Mouse (Mus musculus) hindbrain, embryonic 16.5 days (tissue): ENCODE measurements at regions not wholly inside any gene's neighbourhood (a gene's known extent, or its start where the extent isn't known, plus 50 kb on each side); places are given as distances from the start of the nearest gene placed in this dataset.

Experiments used
- ATAC-seq: fragments of 200-750 bp; cut with Nextera tagmentation; 2 replicates; pipeline ENCODE4 v1.8.0; 2017; ENCODE audit warnings: moderate TSS enrichment, moderate library complexity
- H3K27ac ChIP-seq: fragments of 300-500 bp; sonication (generic); 2 replicates; pipeline ENCODE4 v1.5.1; 2014; ENCODE audit warnings: low read depth, mild to moderate bottlenecking, control low read depth, low read length, moderate library complexity
- H3K27me3 ChIP-seq: fragments of 300-500 bp; sonication (generic); replicated peaks from 2 replicates; pipeline ENCODE4 v1.6.1; 2014; ENCODE audit warnings: low read length; ENCODE audit not compliant: control insufficient read depth, insufficient read depth
- H3K36me3 ChIP-seq: fragments of 300-500 bp; sonication (generic); 2 replicates; pipeline ENCODE4 v1.6.1; 2014; ENCODE audit warnings: mild to moderate bottlenecking, low read length, moderate library complexity, mixed read lengths; ENCODE audit not compliant: control insufficient read depth, insufficient read depth
- H3K4me1 ChIP-seq: fragments of 300-500 bp; sonication (generic); 2 replicates; pipeline ENCODE4 v1.6.1; 2014; ENCODE audit warnings: low read depth, low read length; ENCODE audit not compliant: control insufficient read depth, insufficient read depth
- H3K4me2 ChIP-seq: fragments of 300-500 bp; sonication (generic); 2 replicates; pipeline ENCODE4 v1.6.1; 2014; ENCODE audit warnings: mild to moderate bottlenecking, low read length, control low read depth, moderate library complexity
- H3K4me3 ChIP-seq: fragments of 300-500 bp; sonication (generic); 2 replicates; pipeline ENCODE4 v1.5.1; 2014; ENCODE audit warnings: mild to moderate bottlenecking, low read length, control low read depth, moderate library complexity
- H3K9ac ChIP-seq: fragments of 300-500 bp; sonication (generic); 2 replicates; pipeline ENCODE4 v1.6.1; 2014; ENCODE audit warnings: low read depth, mild to moderate bottlenecking, control low read depth, low read length, moderate library complexity
- H3K9me3 ChIP-seq: fragments of 300-500 bp; sonication (generic); 2 replicates; pipeline ENCODE4 v1.6.1; 2014; ENCODE audit warnings: mild to moderate bottlenecking, low read length, moderate library complexity; ENCODE audit not compliant: control insufficient read depth
- WGBS: fragments of 180-500 bp; shearing (Covaris S2); extraction: QIAGEN DNeasy Blood & Tissue Kit; methylation state at CpG from one replicate; pipeline ENCODE4 v1.1.7; 2014; 5-methylcytosine and 5-hydroxymethylcytosine counted together

DNA sequence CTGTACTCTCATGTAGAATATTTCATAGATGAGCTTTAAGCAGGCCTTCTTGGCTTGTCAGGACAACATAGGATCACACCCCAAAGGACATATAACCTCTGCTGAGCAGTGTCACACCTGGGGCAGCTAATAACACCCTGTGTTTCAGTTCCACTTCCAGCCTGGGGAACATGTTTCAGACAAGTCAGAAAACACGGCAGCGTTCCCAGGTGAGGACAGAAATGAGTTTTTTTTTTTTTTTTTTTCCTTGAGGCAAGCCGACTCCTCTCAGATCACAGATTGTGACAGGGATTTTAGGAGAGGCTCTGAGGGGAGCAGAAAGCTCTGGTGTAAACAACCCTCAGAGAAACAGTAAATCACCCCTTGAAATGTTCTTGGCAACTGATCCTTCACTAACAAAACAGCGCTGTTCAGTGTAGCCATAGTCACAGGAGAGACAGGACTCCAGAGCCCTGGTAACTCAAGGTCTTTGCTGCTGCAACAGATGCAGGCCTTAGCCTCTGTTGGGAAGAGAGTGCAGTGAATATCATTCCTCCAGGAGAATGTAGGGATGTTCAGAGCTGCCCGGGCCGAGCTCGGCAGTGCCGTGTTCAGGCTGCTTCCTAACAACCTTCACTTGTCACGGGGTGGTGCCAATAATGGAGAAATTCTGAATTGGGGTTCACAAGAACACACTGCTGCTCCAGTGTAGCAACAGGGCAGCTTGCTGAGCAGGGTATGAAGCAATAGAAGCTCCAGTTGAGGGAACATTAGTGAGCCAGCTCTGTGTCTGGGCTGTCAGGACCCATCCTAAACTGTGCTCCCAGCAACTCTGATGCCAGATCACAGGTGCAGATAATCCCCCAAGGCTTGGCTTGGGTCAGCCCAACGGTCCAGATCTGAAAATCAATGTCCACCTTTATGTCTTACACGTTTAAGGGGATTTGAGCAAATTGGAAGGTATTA, 177.1 kb upstream of the Eif4g2 start:
- 68% methylated on average over 11 of the region's 11 CpGs for WGBS

DNA sequence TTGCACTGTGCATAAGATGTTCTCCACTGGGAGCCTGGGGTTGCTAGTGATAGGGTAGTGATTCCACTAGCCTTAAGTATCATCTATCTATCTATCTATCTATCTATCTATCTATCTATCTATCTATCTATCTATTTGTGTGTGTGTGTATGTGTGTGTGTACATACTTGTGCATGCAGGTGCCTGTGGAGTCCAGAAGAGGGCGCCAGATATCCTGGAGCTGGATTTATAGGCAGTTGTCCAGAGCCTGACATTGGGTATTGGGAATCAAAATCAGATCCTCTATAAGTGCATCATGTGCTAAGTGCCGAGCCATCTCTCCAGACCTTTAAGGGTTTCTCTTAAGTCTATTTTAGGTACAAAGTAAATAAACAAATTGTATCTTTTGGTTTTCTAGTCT, 175.0 kb upstream of the Eif4g2 start:
- H3K4me3 ChIP-seq: no peak overlapping the region
- no peak for ATAC-seq
- no peaks in the 10 kb centered on the region for H3K4me1 ChIP-seq
- no peak overlapping the region for H3K27ac ChIP-seq
- H3K9me3 ChIP-seq: no peaks in the 10 kb centered on the region
- no peak overlapping the region for H3K4me2 ChIP-seq
- no peaks in the 10 kb centered on the region for H3K27me3 ChIP-seq
- WGBS: 79% methylated on average over 2 of the region's 2 CpGs
- no peaks in the 10 kb centered on the region for H3K36me3 ChIP-seq
- no peak overlapping the region for H3K9ac ChIP-seq

More for the DNA sequence above, 177.1 kb upstream of the Eif4g2 start:
- Histone ChIP-seq H3K36me3 (no peaks in the 10 kb centered on the region), H3K4me2 (no peak overlapping the region), H3K27me3 (no peaks in the 10 kb centered on the region), H3K27ac (peak overlapping the region; percentile 21; the same call in 1 of the 2 replicates), H3K4me3 (no peak overlapping the region), H3K9me3 (no peaks in the 10 kb centered on the region), H3K4me1 (no peaks in the 10 kb centered on the region), H3K9ac (no peak overlapping the region)
- peak; percentile 69; the same call in 1 of the 2 replicates for ATAC-seq

DNA sequence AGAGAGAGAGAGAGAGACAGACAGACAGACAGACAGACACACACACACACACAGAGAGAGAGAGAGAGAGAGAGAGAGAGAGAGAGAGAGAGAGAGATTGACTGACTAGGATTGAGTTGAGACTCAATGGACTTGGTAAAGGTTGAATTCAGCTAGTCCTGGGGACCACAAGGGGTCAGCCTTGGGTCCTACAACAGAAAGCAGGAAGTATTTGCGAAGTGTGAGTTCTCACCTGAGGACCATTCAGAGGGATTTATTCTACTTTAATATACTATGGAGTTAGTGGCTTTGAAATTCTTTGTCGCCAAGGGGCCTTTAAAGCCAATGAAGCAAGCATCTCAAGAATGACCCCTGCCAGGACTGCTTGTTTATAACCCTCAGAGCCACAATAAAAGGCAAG, 173.4 kb upstream of the Eif4g2 start:
- Histone ChIP-seq H3K4me2 (no peak overlapping the region), H3K27me3 (no peaks in the 10 kb centered on the region), H3K4me1 (no peaks in the 10 kb centered on the region), H3K36me3 (no peaks in the 10 kb centered on the region), H3K9me3 (no peaks in the 10 kb centered on the region), H3K4me3 (no peak overlapping the region), H3K27ac (no peak overlapping the region), H3K9ac (no peak overlapping the region)
- ATAC-seq: no peak
- WGBS: 77% methylated on average over 2 of the region's 2 CpGs

DNA sequence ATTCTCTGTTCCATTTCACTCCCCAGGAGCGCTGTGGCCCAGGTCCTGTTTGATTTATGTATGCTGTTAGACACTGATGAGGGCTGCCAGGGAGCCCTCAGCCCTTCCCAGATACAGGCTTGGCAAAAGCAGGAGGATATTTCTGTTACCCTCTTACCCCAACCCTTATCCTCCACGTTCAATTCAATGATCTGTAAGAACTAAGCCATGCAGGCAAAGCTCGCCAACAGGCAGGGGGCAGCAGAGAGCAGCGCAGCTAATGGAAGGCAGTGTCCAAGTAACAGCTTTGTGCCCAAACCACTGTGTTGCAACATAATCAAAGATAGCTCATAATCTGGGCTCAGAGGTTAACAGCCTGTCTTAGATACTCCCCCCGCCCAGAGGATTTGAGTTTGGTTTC, 166.8 kb upstream of the Eif4g2 start:
- ATAC-seq: peak; percentile 67
- 20% methylated on average over 5 of the region's 5 CpGs for WGBS

DNA sequence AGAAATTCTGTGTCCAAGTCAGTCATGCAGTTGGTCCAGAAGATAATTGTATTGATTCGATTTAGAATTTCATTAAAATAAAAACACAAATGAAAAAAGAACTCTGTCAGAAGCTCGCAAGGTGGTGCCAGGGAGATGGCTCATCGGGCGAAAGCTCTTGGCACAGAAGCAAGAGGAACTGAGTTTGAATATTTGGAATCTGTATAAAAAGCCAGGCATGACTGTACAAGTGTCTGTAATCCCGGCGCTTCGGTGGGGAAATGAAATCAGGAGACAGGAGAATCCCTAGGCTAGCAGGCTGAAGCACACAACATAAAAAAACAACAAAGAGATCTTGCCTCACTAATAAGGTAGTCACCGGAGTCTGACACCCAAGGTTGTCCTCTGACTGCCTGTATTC, 162.7 kb upstream of the Eif4g2 start:
- no peaks in the 10 kb centered on the region for H3K9me3 ChIP-seq
- no peaks in the 10 kb centered on the region for H3K27me3 ChIP-seq
- H3K9ac ChIP-seq: no peak overlapping the region
- ATAC-seq: no peak
- WGBS: 79% methylated on average over 8 of the region's 8 CpGs
- no peak overlapping the region for H3K4me2 ChIP-seq
- H3K4me1 ChIP-seq: peaks cover 3% of the 10 kb centered on the region; the same call in 1 of the 2 replicates
- no peak overlapping the region for H3K4me3 ChIP-seq
- H3K27ac ChIP-seq: no peak overlapping the region
- H3K36me3 ChIP-seq: no peaks in the 10 kb centered on the region

More for the DNA sequence above, 166.8 kb upstream of the Eif4g2 start:
- H3K27me3 ChIP-seq: no peaks in the 10 kb centered on the region
- no peak overlapping the region for H3K27ac ChIP-seq
- H3K4me3 ChIP-seq: no peak overlapping the region
- peaks cover 3% of the 10 kb centered on the region; the same call in 1 of the 2 replicates for H3K4me1 ChIP-seq
- no peaks in the 10 kb centered on the region for H3K36me3 ChIP-seq
- no peak overlapping the region for H3K9ac ChIP-seq
- no peak overlapping the region for H3K4me2 ChIP-seq
- no peaks in the 10 kb centered on the region for H3K9me3 ChIP-seq

DNA sequence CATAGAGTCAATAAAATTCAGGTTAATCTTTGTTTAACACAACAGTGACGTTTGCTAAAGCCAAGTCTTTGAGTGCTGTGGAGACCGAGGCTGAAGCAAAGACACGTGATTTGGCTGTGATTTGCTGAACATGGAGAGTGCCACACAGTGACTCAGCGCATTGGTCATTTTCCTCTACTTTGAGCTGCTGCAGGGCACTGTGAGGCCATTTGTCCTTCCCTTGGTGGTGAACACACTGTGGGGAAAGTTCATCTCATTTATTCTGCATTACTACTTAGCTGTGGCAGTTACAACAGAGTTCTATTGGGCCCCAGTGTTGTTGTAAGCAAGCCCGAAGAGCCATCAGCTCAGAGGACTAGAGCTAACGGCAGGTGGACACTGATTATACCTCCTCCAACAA, 162.2 kb upstream of the Eif4g2 start:
- H3K4me1 ChIP-seq: peaks cover 3% of the 10 kb centered on the region; the same call in 1 of the 2 replicates
- H3K9ac ChIP-seq: no peak overlapping the region
- 81% methylated on average over 6 of the region's 6 CpGs for WGBS
- no peak overlapping the region for H3K4me2 ChIP-seq
- no peaks in the 10 kb centered on the region for H3K9me3 ChIP-seq
- H3K27me3 ChIP-seq: no peaks in the 10 kb centered on the region
- no peak overlapping the region for H3K27ac ChIP-seq
- no peaks in the 10 kb centered on the region for H3K36me3 ChIP-seq
- no peak for ATAC-seq
- no peak overlapping the region for H3K4me3 ChIP-seq

DNA sequence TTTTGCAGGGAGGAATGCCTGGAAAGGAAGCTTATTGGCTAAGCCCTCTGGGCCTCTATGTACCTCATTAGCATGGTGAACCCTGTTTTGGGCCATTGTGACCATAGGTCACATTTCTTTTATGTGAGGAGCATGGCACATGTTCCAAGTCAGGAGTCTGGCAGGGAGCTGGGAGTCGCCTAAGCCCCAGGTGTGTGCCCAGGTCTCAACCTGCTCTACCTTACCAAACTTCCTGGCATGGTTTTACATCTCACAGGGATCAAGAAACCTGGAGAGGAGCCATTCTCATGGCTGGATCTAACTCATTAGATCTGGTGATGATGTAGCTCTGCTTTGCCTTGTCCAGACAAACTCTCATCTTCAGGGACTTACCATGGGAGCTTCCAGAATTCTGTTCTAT, 161.0 kb upstream of the Eif4g2 start:
- H3K36me3 ChIP-seq: no peaks in the 10 kb centered on the region
- H3K4me1 ChIP-seq: no peaks in the 10 kb centered on the region
- no peak overlapping the region for H3K9ac ChIP-seq
- no peak for ATAC-seq
- no peak overlapping the region for H3K4me3 ChIP-seq
- no peak overlapping the region for H3K4me2 ChIP-seq
- no peaks in the 10 kb centered on the region for H3K27me3 ChIP-seq
- 75% methylated on average over 1 of the region's 1 CpGs for WGBS
- H3K27ac ChIP-seq: no peak overlapping the region
- no peaks in the 10 kb centered on the region for H3K9me3 ChIP-seq

DNA sequence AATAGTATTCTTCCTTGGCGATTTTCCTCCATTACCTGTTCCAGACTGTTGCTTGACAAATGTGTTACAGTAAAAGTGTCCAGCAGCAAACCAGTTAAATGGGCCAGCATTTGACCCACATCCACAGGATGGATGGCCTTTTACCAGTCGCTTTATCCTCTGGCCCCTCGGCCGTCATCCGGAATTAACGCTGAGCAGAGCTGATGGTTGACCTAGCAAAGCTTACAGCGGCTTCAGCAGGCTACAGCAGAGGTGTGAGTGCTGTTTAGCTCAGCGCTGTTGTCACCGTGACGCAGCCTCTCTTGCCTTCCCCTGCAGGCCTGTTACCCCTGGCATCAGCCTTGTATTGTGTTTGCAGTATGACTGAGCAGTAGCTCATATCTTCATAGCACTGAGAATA, 159.8 kb upstream of the Eif4g2 start:
- Histone ChIP-seq H3K27me3 (no peaks in the 10 kb centered on the region), H3K4me2 (no peak overlapping the region), H3K4me3 (no peak overlapping the region), H3K36me3 (no peaks in the 10 kb centered on the region), H3K9me3 (no peaks in the 10 kb centered on the region), H3K4me1 (no peaks in the 10 kb centered on the region), H3K9ac (no peak overlapping the region), H3K27ac (no peak overlapping the region)
- ATAC-seq: 0 out of 2 replicates have a peak, but pooled peaks have one; percentile 34
- WGBS: 71% methylated on average over 10 of the region's 10 CpGs

DNA sequence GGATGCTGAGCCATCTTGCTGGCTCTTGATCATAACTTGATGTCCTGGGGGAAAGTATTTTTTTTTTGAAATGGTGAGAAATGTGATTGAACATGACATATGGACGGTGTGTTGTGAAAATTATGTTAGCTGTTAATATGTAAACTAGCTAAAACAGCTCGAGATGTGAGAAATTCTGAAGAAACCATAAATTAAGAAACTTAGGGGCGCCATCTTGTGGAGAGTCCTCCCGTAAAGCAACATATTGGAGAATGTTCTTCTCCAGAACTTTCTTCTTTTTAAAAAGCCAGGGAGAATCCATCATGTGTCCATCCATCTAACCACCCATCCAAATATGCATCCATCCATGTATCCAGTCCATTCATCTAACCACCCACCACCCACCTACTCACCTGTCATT, 158.7 kb upstream of the Eif4g2 start:
- Histone ChIP-seq H3K4me2 (no peak overlapping the region), H3K36me3 (no peaks in the 10 kb centered on the region), H3K27ac (no peak overlapping the region), H3K4me3 (no peak overlapping the region), H3K27me3 (no peaks in the 10 kb centered on the region), H3K4me1 (no peaks in the 10 kb centered on the region), H3K9me3 (no peaks in the 10 kb centered on the region), H3K9ac (no peak overlapping the region)
- 51% methylated on average over 4 of the region's 4 CpGs for WGBS
- no peak for ATAC-seq
